Mouse (Mus musculus): ENCODE measurements around the gene Tmem82. TPM values are rescaled to one million over a fixed set of nuclear protein-coding genes. Genes with fewer than 3 reads are reported as not detected.
A peak's percentile ranks its signal among the peaks of the same experiment; 100 is the strongest.

Tmem82 gene
- total RNA-seq (2014; fragmentation: Nextera tagmentation) (not detected in 2 replicates), total RNA-seq (2017) (0.11 TPM in 1 of 2 replicates, not detected in the other), polyA plus RNA-seq (2012) (not detected in 2 replicates)

DNA sequence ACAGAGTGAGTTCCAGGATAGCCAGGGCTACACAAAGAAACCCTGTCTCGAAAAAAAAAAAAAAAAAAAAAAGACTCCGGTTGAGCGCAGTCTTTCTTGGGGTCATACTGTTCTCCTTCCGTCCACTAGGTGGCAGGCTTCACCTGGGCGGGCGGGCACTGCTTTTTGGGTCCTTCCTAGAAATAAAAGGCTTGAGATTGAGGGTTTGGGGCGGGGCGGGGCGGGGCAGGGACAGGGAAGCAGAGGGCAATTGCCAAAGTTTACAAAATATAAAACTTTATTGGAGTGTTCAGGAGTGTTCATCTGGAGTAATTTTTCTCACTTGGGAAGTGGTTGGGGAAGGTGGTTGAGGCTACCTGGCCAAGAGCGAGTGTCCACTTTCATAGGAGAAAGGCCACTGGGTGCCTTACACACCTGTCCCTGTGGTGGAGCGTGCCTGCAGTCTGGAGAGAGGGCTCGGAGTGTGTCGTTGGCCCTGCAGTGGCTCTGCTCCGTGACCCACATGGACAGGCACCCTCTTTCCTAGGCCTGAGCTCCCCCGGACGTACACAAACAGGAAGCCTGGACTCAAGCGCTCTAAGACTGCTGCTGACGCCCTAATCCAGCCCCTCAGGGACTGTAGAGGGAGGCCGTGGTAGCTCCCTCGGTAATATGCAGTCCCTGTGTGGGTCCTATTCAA is at the start of gene Tmem82:
TSS of gene Tmem82 (minus strand) at position 69 of the 679 bp plus-strand sequence.
- Histone ChIP-seq H3K27me3 (ENCODE audit: insufficient read depth, low read length) (peaks cover 71% of the 10 kb centered on the region), H3K9me3 (replicated peaks) (no peaks in the 10 kb centered on the region), H3K4me3 (ENCODE audit: low read depth, low read length) (0 out of 2 replicates have a peak within 1 kb of the TSS, but pooled peaks have one; percentile 9), H3K36me3 (replicated peaks) (no peaks in the 10 kb centered on the region), H3K4me1 (ENCODE audit: insufficient read depth, low read depth, low read length) (peaks cover 20% of the 10 kb centered on the region)
- TF ChIP-seq TAL1 (conservative IDR thresholded peaks at IDR 0.05; ENCODE audit: low read depth, low read length) (no peak), GATA2 (IDR thresholded peaks at IDR 0.05; ENCODE audit: borderline replicate concordance, low read depth, low read length) (no peak), CTCF (IDR thresholded peaks at IDR 0.05; ENCODE audit: low read depth, low read length) (no peak), GATA1 (IDR thresholded peaks at IDR 0.05; ENCODE audit: borderline replicate concordance, low read length) (no peak), POLR2AphosphoS5 (IDR thresholded peaks at IDR 0.05; ENCODE audit: insufficient replicate concordance, low read depth, low read length) (no peak)
- DNase-seq (ENCODE audit: low spot score): peak; percentile 65
- ATAC-seq (ENCODE audit: extremely low read depth, insufficient number of reproducible peaks, low FRiP score, poor library complexity, severe bottlenecking): 0 out of 2 replicates have a peak, but pooled peaks have one; percentile 46

DNA sequence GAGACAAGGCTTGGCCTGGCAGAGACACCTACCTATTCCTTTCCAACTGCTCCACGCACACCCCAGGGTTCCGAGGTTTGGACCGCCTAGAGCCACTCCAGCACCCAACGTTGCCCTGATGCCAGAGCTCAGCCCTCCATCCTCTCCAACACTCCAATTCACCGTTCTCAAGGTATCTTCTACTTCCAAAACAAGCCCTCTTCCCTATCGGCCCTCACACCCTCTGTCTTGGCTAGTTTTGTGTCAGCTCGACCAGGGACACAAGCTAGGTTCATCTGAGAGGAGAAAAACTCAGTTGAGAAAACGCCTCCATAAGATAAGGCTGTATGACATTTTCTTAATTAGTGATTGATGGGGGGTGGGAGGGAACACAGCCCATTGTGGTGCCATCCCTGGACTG is 46.4 kb upstream of the Tmem82 start, which contains the start of gene Plekhm2:
TSS of gene Plekhm2 (minus strand) at position 101 of the 400 bp plus-strand sequence.
- H3K9me3 ChIP-seq (replicated peaks): no peaks in the 10 kb centered on the region
- H3K4me3 ChIP-seq (ENCODE audit: low read depth, low read length): peak within 1 kb of the TSS; percentile 81
- H3K36me3 ChIP-seq (replicated peaks): peaks cover 21% of the 10 kb centered on the region
- ATAC-seq (ENCODE audit: extremely low read depth, insufficient number of reproducible peaks, low FRiP score, poor library complexity, severe bottlenecking) (no peak), DNase-seq (ENCODE audit: low spot score) (no peak)
- no peak for TF ChIP-seq GATA1 (IDR thresholded peaks at IDR 0.05; ENCODE audit: borderline replicate concordance, low read length)
- no peak for TF ChIP-seq CTCF (IDR thresholded peaks at IDR 0.05; ENCODE audit: low read depth, low read length)
- no peak for TF ChIP-seq POLR2AphosphoS5 (IDR thresholded peaks at IDR 0.05; ENCODE audit: insufficient replicate concordance, low read depth, low read length)
- TF ChIP-seq TAL1 (conservative IDR thresholded peaks at IDR 0.05; ENCODE audit: low read depth, low read length): no peak
- TF ChIP-seq GATA2 (IDR thresholded peaks at IDR 0.05; ENCODE audit: borderline replicate concordance, low read depth, low read length): no peak
- H3K4me1 ChIP-seq (ENCODE audit: insufficient read depth, low read depth, low read length): peaks cover 28% of the 10 kb centered on the region
- peaks cover 2% of the 10 kb centered on the region for H3K27me3 ChIP-seq (ENCODE audit: insufficient read depth, low read length)

DNA sequence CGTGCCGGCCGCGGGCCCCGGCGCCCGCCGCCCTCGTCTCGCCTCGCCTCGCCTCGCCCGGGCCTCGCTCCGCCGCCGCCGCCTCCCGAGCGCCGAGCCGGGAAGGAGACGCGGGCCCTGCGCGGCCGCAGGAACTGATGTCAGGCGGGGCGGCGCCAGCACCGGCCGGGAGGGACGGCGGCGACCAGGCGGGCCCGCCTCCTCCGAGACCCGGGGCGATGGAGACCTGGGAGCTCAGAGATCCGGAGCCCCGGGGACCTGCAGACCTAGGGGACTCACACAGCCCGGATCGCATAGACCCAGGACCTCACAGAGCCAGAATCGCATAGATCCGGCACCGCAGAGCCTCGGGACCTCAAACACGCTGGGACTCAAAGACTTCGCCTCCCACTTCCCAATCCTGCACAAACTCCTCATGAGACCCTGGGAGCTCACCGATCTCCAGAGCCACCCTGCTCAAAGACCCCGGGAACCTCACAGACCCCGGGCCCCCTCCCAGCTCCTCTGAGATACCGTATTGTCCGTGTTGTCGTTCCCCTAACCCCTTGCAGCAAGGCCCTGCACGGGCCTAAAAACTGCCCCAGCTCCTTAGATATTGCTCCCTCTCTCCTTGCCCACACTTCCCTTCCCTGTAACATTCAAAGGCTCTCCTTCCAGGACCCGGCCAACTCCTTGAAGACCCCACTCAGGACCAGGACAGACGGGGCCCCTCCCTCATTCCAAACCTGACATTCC is 45.7 kb upstream of the Tmem82 start:
- Histone ChIP-seq H3K9me3 (replicated peaks) (no peaks in the 10 kb centered on the region), H3K27me3 (ENCODE audit: insufficient read depth, low read length) (peaks cover 2% of the 10 kb centered on the region), H3K4me3 (ENCODE audit: low read depth, low read length) (peak overlapping the region; percentile 81), H3K4me1 (ENCODE audit: insufficient read depth, low read depth, low read length) (peaks cover 28% of the 10 kb centered on the region), H3K36me3 (replicated peaks) (peaks cover 27% of the 10 kb centered on the region)
- TF ChIP-seq POLR2AphosphoS5 (IDR thresholded peaks at IDR 0.05; ENCODE audit: insufficient replicate concordance, low read depth, low read length) (no peak), GATA2 (IDR thresholded peaks at IDR 0.05; ENCODE audit: borderline replicate concordance, low read depth, low read length) (no peak), GATA1 (IDR thresholded peaks at IDR 0.05; ENCODE audit: borderline replicate concordance, low read length) (no peak), TAL1 (conservative IDR thresholded peaks at IDR 0.05; ENCODE audit: low read depth, low read length) (no peak)
- ATAC-seq (ENCODE audit: extremely low read depth, insufficient number of reproducible peaks, low FRiP score, poor library complexity, severe bottlenecking) (peak; percentile 38), DNase-seq (ENCODE audit: low spot score) (peak; percentile 91)

DNA sequence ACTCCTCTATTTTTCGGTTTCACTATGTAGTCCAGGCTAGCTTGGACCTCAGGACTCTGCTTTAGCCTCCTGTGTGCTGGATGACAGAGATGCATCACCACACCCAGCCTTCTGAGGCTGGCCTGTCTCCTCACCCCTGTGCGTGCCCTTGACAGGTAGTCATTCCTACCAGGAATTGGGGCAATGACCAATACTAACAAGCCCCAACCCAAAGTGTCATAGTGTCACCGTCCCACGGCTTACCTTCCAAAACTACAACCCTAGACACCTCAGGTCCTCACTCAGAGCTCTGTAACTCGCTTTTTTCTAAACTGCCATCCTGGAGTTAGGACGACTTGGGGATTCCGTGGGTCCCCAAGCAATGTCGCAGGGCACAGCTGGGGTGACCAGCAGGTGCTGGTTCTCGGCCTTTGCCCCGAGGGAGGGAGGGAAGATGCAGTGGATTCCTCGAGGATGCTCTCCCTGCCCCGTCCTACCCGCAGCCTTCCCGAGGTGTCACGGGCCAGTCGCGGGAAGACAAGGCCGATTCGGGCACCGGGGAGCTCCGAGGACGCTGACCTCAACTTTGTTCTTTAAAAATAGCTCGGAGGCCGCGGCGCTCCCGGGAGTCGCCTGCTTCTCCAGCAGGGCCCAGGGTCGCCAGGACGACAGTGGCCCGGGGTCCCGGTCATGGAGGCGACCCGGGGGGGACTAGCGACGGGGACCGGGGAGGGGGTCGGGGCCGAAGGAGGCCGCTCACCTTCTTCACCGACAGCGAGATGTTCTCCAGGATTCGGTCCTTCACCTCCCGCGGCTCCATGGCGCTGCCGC is 44.9 kb upstream of the Tmem82 start:
- Histone ChIP-seq H3K4me1 (ENCODE audit: insufficient read depth, low read depth, low read length) (peaks cover 36% of the 10 kb centered on the region), H3K4me3 (ENCODE audit: low read depth, low read length) (peak overlapping the region; percentile 81), H3K9me3 (replicated peaks) (no peaks in the 10 kb centered on the region), H3K27me3 (ENCODE audit: insufficient read depth, low read length) (peaks cover 2% of the 10 kb centered on the region), H3K36me3 (replicated peaks) (peaks cover 35% of the 10 kb centered on the region)
- DNase-seq (ENCODE audit: low spot score) (peak; percentile 35), ATAC-seq (ENCODE audit: extremely low read depth, insufficient number of reproducible peaks, low FRiP score, poor library complexity, severe bottlenecking) (no peak)
- TF ChIP-seq GATA2 (IDR thresholded peaks at IDR 0.05; ENCODE audit: borderline replicate concordance, low read depth, low read length) (no peak), POLR2AphosphoS5 (IDR thresholded peaks at IDR 0.05; ENCODE audit: insufficient replicate concordance, low read depth, low read length) (no peak), GATA1 (IDR thresholded peaks at IDR 0.05; ENCODE audit: borderline replicate concordance, low read length) (no peak), TAL1 (conservative IDR thresholded peaks at IDR 0.05; ENCODE audit: low read depth, low read length) (no peak), CTCF (IDR thresholded peaks at IDR 0.05; ENCODE audit: low read depth, low read length) (no peak)

DNA sequence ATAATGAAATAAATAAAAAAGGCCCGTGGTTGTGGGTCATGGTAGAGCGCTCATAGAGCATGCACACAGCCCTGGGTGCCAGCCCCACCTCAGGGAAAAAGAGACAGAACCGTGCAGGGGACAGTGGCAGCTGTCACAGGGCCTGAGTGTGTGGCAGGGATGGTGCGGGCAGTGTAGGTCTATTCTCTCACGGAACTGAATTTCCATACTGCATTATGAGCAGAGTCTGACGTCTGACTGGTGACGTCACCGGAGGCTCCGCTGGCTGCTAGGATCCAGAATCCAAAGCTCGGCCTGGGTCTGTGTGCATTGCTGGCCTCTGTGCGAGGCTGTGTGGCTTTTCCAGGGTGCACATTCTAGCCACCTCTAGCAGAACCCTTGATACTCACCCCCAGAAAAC is 42.5 kb upstream of the Tmem82 start:
- Histone ChIP-seq H3K9me3 (replicated peaks) (no peaks in the 10 kb centered on the region), H3K4me1 (ENCODE audit: insufficient read depth, low read depth, low read length) (peaks cover 48% of the 10 kb centered on the region), H3K36me3 (replicated peaks) (peaks cover 56% of the 10 kb centered on the region), H3K4me3 (ENCODE audit: low read depth, low read length) (no peak overlapping the region), H3K27me3 (ENCODE audit: insufficient read depth, low read length) (peaks cover 1% of the 10 kb centered on the region; the same call in 1 of the 2 replicates)
- no peak for ATAC-seq (ENCODE audit: extremely low read depth, insufficient number of reproducible peaks, low FRiP score, poor library complexity, severe bottlenecking)
- no peak for DNase-seq (ENCODE audit: low spot score)
- no peak for TF ChIP-seq GATA2 (IDR thresholded peaks at IDR 0.05; ENCODE audit: borderline replicate concordance, low read depth, low read length)
- TF ChIP-seq POLR2AphosphoS5 (IDR thresholded peaks at IDR 0.05; ENCODE audit: insufficient replicate concordance, low read depth, low read length): no peak
- no peak for TF ChIP-seq CTCF (IDR thresholded peaks at IDR 0.05; ENCODE audit: low read depth, low read length)
- TF ChIP-seq GATA1 (IDR thresholded peaks at IDR 0.05; ENCODE audit: borderline replicate concordance, low read length): no peak
- TF ChIP-seq TAL1 (conservative IDR thresholded peaks at IDR 0.05; ENCODE audit: low read depth, low read length): no peak
